Mouse (Mus musculus) subcutaneous adipose tissue, adult 2 months (tissue): Measurements from ENCODE around the gene Aifm1. TPM values are rescaled to one million over a fixed set of nuclear protein-coding genes. Genes with fewer than 3 reads are reported as not detected.

Experiments
- polyA plus RNA-seq: library from polyadenylated mRNA; depleted of rRNA; stranded (reverse); fragments of >200 nt; gene quantifications from 2 replicates; pipeline ENCODE4 v1.2.3, GENCODE M21; 2012; ENCODE audit warnings: low replicate concordance; rRNA removed

The Aifm1 gene
- polyA plus RNA-seq, result 26.0 and 29.4 TPM in 2 replicates

DNA sequence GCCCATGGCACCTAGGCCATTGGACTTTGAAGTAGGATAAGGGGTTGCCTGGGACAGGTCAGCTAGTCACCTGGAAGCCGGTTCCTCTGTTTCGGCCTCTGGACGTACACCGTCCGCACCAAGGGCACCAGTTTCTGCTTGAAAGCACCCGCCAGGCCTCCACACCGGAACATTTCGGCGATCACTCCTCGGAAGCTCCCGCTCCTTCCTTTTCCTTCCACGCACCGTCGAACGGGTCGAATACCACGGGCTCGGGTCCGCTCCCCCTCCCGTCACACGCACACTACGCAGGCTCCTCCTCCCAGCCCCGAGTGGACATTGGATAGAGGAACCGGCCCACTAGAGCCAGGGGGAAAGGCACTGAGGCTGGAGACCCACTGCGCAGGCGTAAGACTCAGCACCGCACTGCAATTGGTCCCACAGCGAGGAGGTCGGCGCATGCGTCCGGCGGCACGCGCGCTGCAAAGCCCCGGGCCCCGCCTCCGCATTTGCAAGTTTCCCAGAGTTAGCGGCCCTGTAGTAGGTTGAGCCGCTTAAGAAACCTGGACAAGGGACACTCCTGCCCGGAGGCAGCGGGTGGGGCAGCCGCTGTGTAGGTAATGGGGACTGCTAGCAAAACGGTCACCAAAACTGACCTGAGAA lies at the start of gene Aifm1:
Gene Aifm1, minus strand, starts transcription at position 398 of the 642 bp plus-strand sequence.

GRCm38 (mm10) chrX:48518808-48519548 lies 5.6 kb upstream of the Aifm1 start, which contains the start of gene Rab33a:
Gene Rab33a, plus strand, starts transcription at chrX:48519285.

DNA sequence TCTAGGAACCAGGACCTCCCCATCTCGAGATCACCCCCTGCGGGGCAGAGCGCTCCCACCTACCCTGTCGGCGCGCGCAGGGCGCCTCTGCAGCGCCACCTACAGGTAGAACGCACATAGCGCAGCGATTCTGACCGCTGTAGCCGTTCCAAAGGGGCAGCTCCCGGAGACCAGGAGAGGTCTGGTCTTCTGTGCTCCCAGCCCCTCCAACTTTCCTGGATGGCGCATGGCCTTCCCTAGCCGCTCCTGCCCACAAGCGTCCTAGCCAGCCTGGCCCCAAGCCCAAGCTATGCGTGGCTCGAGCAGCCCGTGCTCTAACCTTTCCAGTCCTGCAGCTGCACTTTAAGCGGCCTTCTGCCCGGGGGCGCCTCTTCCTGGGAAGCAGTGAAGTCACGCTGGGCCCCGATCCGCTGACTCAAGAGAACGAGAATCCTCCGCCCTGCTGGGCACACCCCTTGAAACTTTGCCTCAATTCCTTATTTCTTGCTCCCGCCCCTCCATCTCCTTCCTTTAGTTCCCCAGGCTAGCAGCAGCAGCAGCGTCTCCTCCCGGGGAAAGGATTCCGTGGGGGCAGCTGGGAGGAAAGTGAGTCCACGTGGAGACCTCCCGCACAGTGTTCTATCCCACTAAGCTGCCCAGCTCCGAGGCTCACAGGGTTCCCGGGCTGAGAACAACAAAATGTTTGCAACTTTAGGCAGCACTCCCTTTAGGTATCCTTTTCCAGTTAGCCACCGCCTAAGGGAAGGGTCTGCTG lies 50.4 kb downstream of the Aifm1 start, which contains the start of gene Elf4:
Gene Elf4, minus strand, starts transcription at position 379 of the 754 bp plus-strand sequence.

Other genes with a start within 250 kb of the Aifm1 start
- 4.6 and 8.1 TPM in 2 replicates for gene Bcorl1, start 172.2 kb downstream of the Aifm1 start, polyA plus RNA-seq
- 12.7 and 22.8 TPM in 2 replicates for gene Elf4, start 50.4 kb downstream of the Aifm1 start, polyA plus RNA-seq
- 0.53 and 1.5 TPM in 2 replicates for gene Rab33a, start 5.7 kb upstream of the Aifm1 start, polyA plus RNA-seq
- gene Zfp280c, start 80.9 kb upstream of the Aifm1 start, polyA plus RNA-seq, result 4.6 and 6.5 TPM in 2 replicates
- 2.1 and 2.8 TPM in 2 replicates for gene Slc25a14, start 109.8 kb upstream of the Aifm1 start, polyA plus RNA-seq
- 0.05 TPM in 1 of 2 replicates, not detected in the other for gene Gpr119, start 160.9 kb upstream of the Aifm1 start, polyA plus RNA-seq
- 0.80 and 2.3 TPM in 2 replicates for gene Rbmx2, start 181.4 kb upstream of the Aifm1 start, polyA plus RNA-seq